Mouse (Mus musculus) adipose tissue, adult 10 weeks (tissue): ENCODE measurements around the gene Ap4m1. TPM values are rescaled to one million over a fixed set of nuclear protein-coding genes. Genes with fewer than 3 reads are reported as not detected.

Experiments used
- polyA plus RNA-seq: library from polyadenylated mRNA; stranded (reverse); fragments of 350-450 nt; fragmentation: Illumina TruSeq; extraction: RNeasy Lipid Tissue Mini Kit (QIAGEN cat#74804); gene quantifications from one replicate; pipeline ENCODE4 v1.2.3, GENCODE M21; 2014; ENCODE audit warnings: low read depth, low replicate concordance

The Ap4m1 gene
- 26.6 TPM for polyA plus RNA-seq

DNA sequence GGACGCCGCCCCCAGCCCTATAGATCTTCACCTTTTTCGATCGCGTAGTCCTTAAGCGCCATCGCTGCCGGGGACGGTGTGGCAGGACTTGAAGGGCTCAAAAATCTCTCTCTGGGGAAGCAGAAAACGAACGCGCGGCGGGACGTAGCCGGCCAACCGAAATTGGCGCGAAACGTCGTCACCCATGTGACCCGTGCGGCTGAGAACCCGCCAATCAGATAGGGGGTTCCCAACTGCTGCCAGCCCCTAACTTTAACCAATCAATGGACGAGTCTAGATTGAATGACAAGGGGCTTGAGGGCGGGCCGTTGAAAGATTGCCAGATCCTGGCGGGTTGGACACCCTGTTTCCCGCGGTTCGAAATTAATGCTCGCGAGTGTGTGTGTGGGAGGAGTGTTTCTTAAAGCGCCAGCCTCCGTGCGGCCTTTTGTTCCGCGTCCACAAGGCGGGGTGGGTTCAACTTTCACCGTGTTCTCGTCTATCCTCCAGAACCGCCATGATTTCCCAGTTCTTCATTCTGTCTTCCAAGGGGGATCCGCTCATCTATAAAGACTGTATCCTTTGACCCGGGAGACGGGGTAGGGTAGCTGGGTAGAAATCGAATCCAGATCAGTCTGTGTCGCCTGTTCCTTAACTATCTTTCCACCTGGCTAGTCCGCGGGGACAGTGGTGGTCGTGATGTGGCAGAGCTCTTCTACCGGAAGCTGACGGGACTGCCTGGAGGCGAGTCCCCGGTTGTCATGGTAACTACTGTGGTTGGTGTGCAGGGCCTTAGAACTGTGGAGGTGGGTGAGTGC is at the start of gene Ap4m1, which contains the start of gene Mcm7:
Gene Ap4m1 (plus strand): TSS at position 308 of the 797 bp plus-strand sequence.
Gene Mcm7 (minus strand): TSS at position 728 of the 797 bp plus-strand sequence.

DNA sequence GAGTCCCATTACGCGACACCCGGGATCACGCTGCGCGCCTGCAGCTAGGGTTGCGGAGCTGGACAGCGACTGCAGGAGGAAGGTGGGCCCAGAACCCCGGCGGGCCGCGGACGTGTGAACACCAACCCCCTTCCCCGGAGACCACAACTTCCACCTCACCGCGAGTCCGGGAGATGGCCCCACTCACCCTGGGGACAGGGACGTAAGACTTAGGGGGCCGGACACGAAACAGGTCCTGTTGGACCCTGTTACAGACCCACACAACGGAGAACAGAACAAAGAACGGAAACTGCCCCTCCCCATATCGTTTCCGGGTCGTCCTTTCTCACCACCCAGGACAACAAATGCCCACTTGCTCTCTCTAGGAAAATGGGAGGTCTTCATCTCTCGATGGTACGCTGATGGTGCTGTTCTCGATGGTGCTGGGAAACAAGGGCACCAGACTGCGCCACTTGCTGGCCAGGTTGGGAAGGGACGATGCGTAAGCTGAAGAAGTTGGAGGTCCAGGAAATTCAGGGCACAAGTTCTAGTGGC is 16.3 kb upstream of the Ap4m1 start, which contains the start of gene Zfp113:
Gene Zfp113 (minus strand): TSS at position 302 of the 534 bp plus-strand sequence.

DNA sequence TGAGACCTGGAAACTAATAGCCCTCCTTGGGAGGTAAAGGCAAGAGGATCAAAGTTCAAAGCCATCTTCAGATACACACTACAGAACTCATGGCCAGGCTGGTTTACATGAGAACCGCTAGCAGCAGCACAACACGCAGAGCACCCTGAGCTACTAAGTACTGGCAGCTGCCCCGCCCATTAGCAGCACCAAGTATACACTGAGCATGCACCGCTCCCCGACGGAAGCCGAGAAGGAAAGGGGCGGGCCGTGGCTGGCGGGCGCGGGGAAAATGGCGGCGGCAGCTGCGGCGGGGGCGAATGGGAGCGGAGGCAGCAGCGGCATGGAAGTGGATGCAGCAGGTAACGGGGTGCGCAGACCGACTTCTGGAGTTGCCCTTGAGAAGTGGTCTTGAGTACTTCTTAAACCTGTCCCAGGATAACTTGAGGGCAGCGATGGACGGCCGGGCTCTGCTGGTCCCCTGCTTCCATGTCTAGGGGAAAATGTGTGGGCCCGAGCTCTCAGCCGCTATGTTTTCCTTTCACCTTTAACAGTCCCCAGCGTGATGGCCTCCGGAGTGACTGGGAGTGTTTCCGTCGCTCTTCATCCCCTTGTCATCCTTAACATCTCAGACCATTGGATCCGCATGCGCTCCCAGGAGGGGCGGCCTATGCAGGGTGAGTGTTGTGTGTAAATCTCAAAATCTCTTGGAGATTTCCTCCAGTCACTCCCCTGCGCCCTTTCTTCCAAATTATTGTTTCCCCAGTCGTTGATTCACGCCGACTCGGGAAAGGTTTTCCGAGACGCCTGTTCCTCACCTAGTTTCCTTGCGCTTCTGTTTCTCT is 10.7 kb upstream of the Ap4m1 start, which contains the start of gene Cops6:
Gene Cops6 (plus strand): TSS at position 230 of the 824 bp plus-strand sequence.

DNA sequence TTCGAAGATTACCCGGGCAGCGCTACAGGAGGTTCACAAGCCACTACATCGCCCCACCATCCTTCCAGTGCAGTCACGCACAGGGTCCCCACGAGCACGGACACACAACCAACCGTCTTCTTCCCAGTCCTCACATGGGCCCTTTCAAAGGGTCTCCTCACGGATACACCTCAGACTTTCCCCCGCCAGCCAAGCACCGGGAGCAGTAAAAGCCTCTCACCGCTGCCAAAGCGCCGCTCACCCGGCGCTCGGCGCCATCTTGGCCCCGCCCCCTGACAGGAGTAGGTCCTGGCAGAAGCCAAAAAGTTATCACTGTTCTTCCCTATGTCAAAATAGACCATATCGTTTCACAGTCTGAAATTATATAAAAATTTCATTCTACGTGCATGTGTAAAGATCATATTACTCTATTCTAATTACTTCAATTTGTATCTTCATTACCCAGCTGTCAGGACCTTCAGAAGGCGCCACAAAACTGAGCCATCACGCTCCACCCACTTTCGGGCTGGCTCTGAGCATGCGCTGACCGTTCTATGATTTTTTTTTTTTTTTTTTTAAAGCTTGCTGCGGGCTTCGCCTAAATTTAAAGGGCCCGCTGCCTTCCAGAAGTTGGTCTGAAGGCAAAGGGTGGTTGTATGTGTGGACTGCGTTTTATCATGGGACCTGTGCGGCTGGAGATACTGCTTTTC is 15.3 kb downstream of the Ap4m1 start, which contains the start of the genes Taf6 and Cnpy4:
Gene Taf6 (minus strand): TSS at position 502 of the 689 bp plus-strand sequence.
Gene Cnpy4 (plus strand): TSS at position 536 of the 689 bp plus-strand sequence.

DNA sequence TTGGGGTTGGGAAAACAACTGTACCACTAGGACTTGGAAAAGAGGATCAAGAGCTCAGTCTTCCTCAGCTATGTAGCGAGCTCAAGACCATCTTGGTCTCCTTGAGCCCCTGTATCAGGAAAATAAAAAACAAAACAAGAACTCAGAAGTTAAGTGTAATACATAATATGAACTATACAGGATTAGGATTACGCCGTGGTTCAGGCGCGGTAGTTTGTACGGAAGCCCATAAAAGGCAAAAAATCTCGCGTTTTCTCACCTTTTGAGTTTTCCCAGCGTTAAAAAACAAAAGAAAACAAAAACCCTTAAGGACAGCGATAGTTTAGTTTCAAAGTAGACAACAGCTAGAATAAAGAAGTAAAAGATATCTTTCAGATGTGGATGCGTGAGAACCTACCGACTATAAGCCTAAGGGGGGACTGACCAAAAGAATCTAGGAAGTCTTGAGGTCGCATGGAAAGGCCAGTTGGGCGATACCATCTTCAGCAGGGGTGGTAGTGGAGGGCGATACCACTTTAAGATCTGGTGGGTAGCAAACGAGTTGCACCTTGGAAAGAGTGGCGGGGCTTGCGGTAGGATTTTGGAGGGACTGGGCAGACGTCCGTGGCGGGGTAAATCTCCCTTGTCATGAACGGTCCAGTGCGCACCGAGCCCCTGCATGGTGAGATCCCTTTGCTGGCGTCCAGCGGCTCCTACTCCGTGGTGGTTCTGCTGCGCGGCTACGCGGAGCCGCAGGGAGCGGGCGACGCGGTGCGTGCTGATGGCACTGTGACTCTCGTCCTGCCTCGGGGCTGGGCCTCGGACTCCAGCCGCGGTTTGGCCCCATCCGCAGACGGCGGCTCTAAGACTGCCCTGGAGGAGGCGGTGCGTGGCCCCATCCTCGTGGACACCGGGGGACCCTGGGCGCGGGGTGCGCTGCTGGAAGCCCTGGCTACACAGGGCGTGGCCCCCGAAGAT is 22.2 kb downstream of the Ap4m1 start, which contains the start of gene Mblac1:
Gene Mblac1 (plus strand): TSS at position 544 of the 957 bp plus-strand sequence.

DNA sequence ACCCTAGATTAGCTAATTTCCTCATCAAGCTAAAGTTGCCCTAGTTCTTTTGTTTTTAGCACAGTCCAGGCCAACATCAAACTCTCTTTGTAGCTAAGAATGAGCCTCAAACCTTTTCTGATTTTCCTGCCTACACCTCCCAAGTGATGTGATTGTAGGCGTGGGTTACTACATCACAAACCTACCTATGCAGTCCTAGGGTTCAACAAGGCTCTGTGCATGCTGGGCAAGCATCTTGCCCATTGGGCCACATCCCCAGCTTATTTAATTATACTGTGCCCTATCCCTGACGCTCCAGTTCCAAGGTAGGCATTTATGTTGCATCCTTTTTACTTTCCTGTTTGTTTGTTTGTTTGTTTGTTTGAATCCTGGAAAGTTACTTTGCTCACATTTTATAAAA is 53.9 kb downstream of the Ap4m1 start, which contains the start of gene Nxpe5:
Gene Nxpe5 (plus strand): TSS at position 199 of the 400 bp plus-strand sequence.

Other genes starting within 250 kb of the Ap4m1 start
- 0.10 TPM for gene Gjc3, start 208.9 kb upstream of the Ap4m1 start, polyA plus RNA-seq
- gene Azgp1, start 190.5 kb upstream of the Ap4m1 start, polyA plus RNA-seq: 1.3 TPM
- gene Smok3a, start 150.7 kb upstream of the Ap4m1 start, polyA plus RNA-seq: not detected
- gene Smok3b, start 150.6 kb upstream of the Ap4m1 start, polyA plus RNA-seq: 0.36 TPM
- gene Smok3c, start 118.8 kb upstream of the Ap4m1 start, polyA plus RNA-seq: not detected
- 11.2 TPM for gene Zkscan1, start 86.9 kb upstream of the Ap4m1 start, polyA plus RNA-seq
- 19.0 TPM for gene Zscan21, start 55.1 kb upstream of the Ap4m1 start, polyA plus RNA-seq
- gene Zfp113, start 16.3 kb upstream of the Ap4m1 start, polyA plus RNA-seq: 6.9 TPM
- gene Cops6, start 10.9 kb upstream of the Ap4m1 start, polyA plus RNA-seq: 124 TPM
- gene Mcm7, start 420 bp downstream of the Ap4m1 start, polyA plus RNA-seq: 26.1 TPM
- 29.0 TPM for gene Taf6, start 15.4 kb downstream of the Ap4m1 start, polyA plus RNA-seq
- 20.6 TPM for gene Cnpy4, start 15.5 kb downstream of the Ap4m1 start, polyA plus RNA-seq
- 5.7 TPM for gene Mblac1, start 22.3 kb downstream of the Ap4m1 start, polyA plus RNA-seq
- 22.5 TPM for gene Nxpe5, start 53.9 kb downstream of the Ap4m1 start, polyA plus RNA-seq
- 169 TPM for gene Lamtor4, start 83.5 kb downstream of the Ap4m1 start, polyA plus RNA-seq
- gene BC037034, start 92.0 kb downstream of the Ap4m1 start, polyA plus RNA-seq: 57.0 TPM
- gene Gal3st4, start 100.8 kb downstream of the Ap4m1 start, polyA plus RNA-seq: 36.2 TPM
- 1.8 TPM for gene Gm43720, start 108.0 kb downstream of the Ap4m1 start, polyA plus RNA-seq
- gene Gpc2, start 108.0 kb downstream of the Ap4m1 start, polyA plus RNA-seq: 11.8 TPM
- gene Stag3, start 108.2 kb downstream of the Ap4m1 start, polyA plus RNA-seq: 10.9 TPM
- gene Pvrig, start 170.0 kb downstream of the Ap4m1 start, polyA plus RNA-seq: 0.30 TPM